ENCODE assay signal across 8 mouse cellular contexts in the genomic region with DNA sequence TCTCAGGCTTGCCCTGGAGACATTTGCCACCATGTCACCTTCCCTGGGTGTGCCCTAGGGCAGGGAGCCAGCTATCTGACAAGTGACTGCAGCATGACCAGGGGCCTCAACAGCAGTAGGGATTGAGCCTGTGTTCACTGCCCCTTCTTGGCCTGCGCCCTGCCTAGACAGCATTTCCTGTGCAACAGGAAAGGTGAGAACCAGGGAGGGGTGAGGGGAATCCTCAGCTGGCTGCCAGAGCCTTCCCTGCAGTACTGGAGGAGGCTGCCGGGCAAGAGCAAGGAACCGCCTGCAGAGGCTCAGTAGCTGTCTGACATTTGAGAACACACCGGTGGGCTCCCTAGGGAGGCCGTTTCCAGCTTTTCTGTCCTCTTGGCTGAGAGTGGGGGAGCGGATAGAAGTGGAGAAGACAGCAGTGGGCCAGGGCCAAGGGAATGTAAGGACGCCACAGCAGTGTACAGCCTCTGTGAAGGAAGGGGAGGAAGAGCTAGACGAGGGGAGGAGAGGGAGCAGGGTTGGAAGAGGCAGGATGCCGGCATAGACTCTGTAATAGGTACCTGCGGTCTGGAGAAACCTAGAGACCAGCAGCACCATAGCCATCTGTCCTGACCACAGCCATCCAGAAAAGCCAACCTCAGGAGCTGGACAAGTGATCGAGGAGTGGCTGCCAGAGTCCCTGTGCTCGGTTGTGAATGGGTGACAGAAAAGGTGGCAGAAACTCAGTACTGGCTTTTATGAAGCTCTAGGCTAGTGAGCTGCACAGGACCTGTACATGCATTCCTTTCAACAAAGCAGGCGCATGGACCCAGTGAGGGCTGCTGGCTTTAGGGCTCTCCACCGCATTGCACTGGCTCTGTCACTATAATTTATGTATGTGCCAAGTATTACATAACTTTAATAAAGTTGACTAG. TPM values are rescaled to one million over a fixed set of nuclear protein-coding genes. Genes with fewer than 3 reads are reported as not detected.
DNase-seq lines count a peak whose midpoint lies in the region; ATAC-seq lines count a peak whose summit lies in the region.

No protein-coding gene starts in this region.

- no peaks in the 10 kb centered on the region for H3K27me3 ChIP-seq in forebrain, embryonic 16.5 days (replicated peaks; ENCODE audit: control insufficient read depth, insufficient read depth, low read length)
- H3K27me3 ChIP-seq in midbrain, embryonic 13.5 days: no peaks in the 10 kb centered on the region

- ATAC-seq in forebrain, embryonic 16.5 days: peak; percentile 14; the same call in 1 of the 2 replicates
- ATAC-seq in hematopoietic stem cell, adult 5-6 weeks (replicated peaks in 1 of 2; ENCODE audit: insufficient read depth in 1 of 2, low FRiP score in 2 of 2, low TSS enrichment in 1 of 2, low read depth in 1 of 2, poor library complexity in 2 of 2, severe bottlenecking in 2 of 2): peak; percentile 35 to 56
- peak; percentile 47 for ATAC-seq in midbrain, embryonic 13.5 days

- intact Hi-C loops in left cerebral cortex, postnatal 4 days (cut with DNase I): no loop called here

- DNase-seq in NIH3T3 (ENCODE audit: low read depth): peak; percentile 45
- DNase-seq in cerebellum, adult 11-12 months: peak; percentile 80
- DNase-seq in left cerebral cortex, postnatal 4 days: peak; percentile 48
- peak; percentile 53 to 66 for DNase-seq in thymus, postnatal 36 days
- no peak for DNase-seq in spleen, postnatal 10 days (ENCODE audit: low spot score in 2 of 2)

- peaks cover 40% of the 10 kb centered on the region for H3K36me3 ChIP-seq in forebrain, embryonic 16.5 days (ENCODE audit: control insufficient read depth, insufficient read depth)
- H3K36me3 ChIP-seq in midbrain, embryonic 13.5 days: peaks cover 55% of the 10 kb centered on the region

- H3K9me3 ChIP-seq in forebrain, embryonic 16.5 days (ENCODE audit: control insufficient read depth, low read length): no peaks in the 10 kb centered on the region
- no peaks in the 10 kb centered on the region for H3K9me3 ChIP-seq in midbrain, embryonic 13.5 days

- H3K9ac ChIP-seq in forebrain, embryonic 16.5 days (replicated peaks; ENCODE audit: low read depth, low read length): no peak overlapping the region
- no peak overlapping the region for H3K9ac ChIP-seq in midbrain, embryonic 13.5 days (replicated peaks)

- no peaks in the 10 kb centered on the region for H3K4me1 ChIP-seq in forebrain, embryonic 16.5 days (replicated peaks; ENCODE audit: control insufficient read depth, insufficient read depth, low read length)
- H3K4me1 ChIP-seq in midbrain, embryonic 13.5 days (replicated peaks): 0 out of 2 replicates have a peak, but pooled peaks cover 7% of the 10 kb centered on the region

- peak overlapping the region; percentile 18; the same call in 1 of the 2 replicates for H3K27ac ChIP-seq in forebrain, embryonic 16.5 days (ENCODE audit: low read length)
- H3K27ac ChIP-seq in midbrain, embryonic 13.5 days: peak overlapping the region; percentile 4

- H3K4me2 ChIP-seq in forebrain, embryonic 16.5 days (ENCODE audit: low read length): no peak overlapping the region
- H3K4me2 ChIP-seq in midbrain, embryonic 13.5 days (replicated peaks): no peak overlapping the region

- 53% methylated on average over 14 of the region's 14 CpGs for WGBS in forebrain, embryonic 16.5 days
- 52% methylated on average over 14 of the region's 14 CpGs for WGBS in midbrain, embryonic 13.5 days

- no peak overlapping the region for H3K4me3 ChIP-seq in forebrain, embryonic 16.5 days (replicated peaks; ENCODE audit: low read length)
- H3K4me3 ChIP-seq in midbrain, embryonic 13.5 days (replicated peaks): no peak overlapping the region

RNA-seq across cellular contexts. Expression of a gene that starts 8.7 kb away (rescaled TPM):
- 3,622 and 3,688 TPM in 2 replicates for polyA plus RNA-seq in forebrain, embryonic 16.5 days (2015; fragmentation: Nextera tagmentation; extraction: Ambion mirVana)
- total RNA-seq in hematopoietic stem cell, adult 5-6 weeks (2017): 1,374 and 1,758 TPM in 2 replicates
- total RNA-seq in left cerebral cortex, postnatal 4 days (2021): 1,000 to 10,000 TPM; 2,159 to 2,195 TPM
- polyA plus RNA-seq in midbrain, embryonic 13.5 days (2015; fragmentation: Nextera tagmentation; extraction: Ambion mirVana): 3,782 and 3,914 TPM in 2 replicates

RNA-seq across cellular contexts. Expression of a gene that starts 17.6 kb away (rescaled TPM):
- 36.7 and 40.4 TPM in 2 replicates for polyA plus RNA-seq in forebrain, embryonic 16.5 days (2015; fragmentation: Nextera tagmentation; extraction: Ambion mirVana)
- 11.1 and 14.8 TPM in 2 replicates for total RNA-seq in hematopoietic stem cell, adult 5-6 weeks (2017)
- total RNA-seq in left cerebral cortex, postnatal 4 days (2021): 100 to 1,000 TPM; 233 to 249 TPM
- polyA plus RNA-seq in midbrain, embryonic 13.5 days (2015; fragmentation: Nextera tagmentation; extraction: Ambion mirVana): 32.9 and 33.6 TPM in 2 replicates

RNA-seq across cellular contexts. Expression of a gene that starts 37.7 kb away (rescaled TPM):
- 438 and 507 TPM in 2 replicates for polyA plus RNA-seq in forebrain, embryonic 16.5 days (2015; fragmentation: Nextera tagmentation; extraction: Ambion mirVana)
- total RNA-seq in hematopoietic stem cell, adult 5-6 weeks (2017): 138 and 152 TPM in 2 replicates
- total RNA-seq in left cerebral cortex, postnatal 4 days (2021): 10 to 100 TPM; 35.4 to 44.5 TPM
- 605 and 617 TPM in 2 replicates for polyA plus RNA-seq in midbrain, embryonic 13.5 days (2015; fragmentation: Nextera tagmentation; extraction: Ambion mirVana)

Comparison
In these comparisons a context has a peak if more than half of its experiments do, and no peak if none do; other contexts are left out.
1. DNase-seq: peak in NIH3T3 (single experiment), cerebellum, adult 11-12 months (single experiment), left cerebral cortex, postnatal 4 days (single experiment) and thymus, postnatal 36 days (2 of 2); none in spleen, postnatal 10 days (0 of 2).
2. RNA of a gene that starts 17.6 kb away (total RNA-seq): 233 to 249 TPM in left cerebral cortex, postnatal 4 days; 11.1 to 14.8 TPM in hematopoietic stem cell, adult 5-6 weeks; every median in the first group is over 10 times any median in the second.
3. Peak in every context shown above with its lines, with median percentiles within 50 percentile points of each other: ATAC-seq.